Mouse (Mus musculus) embryonic facial prominence, embryonic 14.5 days (tissue): ENCODE data around the gene Tnip1. TPM values are rescaled to one million over a fixed set of nuclear protein-coding genes. Genes with fewer than 3 reads are reported as not detected.

Experiments
- ATAC-seq: fragments of 200-750 bp; cut with Nextera tagmentation; 2 replicates; pipeline ENCODE4 v1.8.0; 2017; ENCODE audit warnings: low read depth, moderate number of reproducible peaks, moderate TSS enrichment
- DNase-seq: peaks from one replicate; pipeline ENCODE4 v3.0.0-alpha.2; 2015; ENCODE audit warnings: low spot score
- H3K27ac ChIP-seq: fragments of 300-500 bp; sonication (generic); replicated peaks from 2 replicates; pipeline ENCODE4 v1.5.1; 2014; ENCODE audit warnings: low read depth, mild to moderate bottlenecking, low read length, moderate library complexity
- H3K27me3 ChIP-seq: fragments of 300-500 bp; sonication (generic); replicated peaks from 2 replicates; pipeline ENCODE4 v1.6.1; 2014; ENCODE audit warnings: low read length; ENCODE audit not compliant: control insufficient read depth, insufficient read depth
- H3K36me3 ChIP-seq: fragments of 300-500 bp; sonication (generic); 2 replicates; pipeline ENCODE4 v1.6.1; 2014; ENCODE audit warnings: low read length, mixed read lengths; ENCODE audit not compliant: control insufficient read depth, insufficient read depth
- H3K4me1 ChIP-seq: fragments of 300-500 bp; sonication (generic); 2 replicates; pipeline ENCODE4 v1.6.1; 2014; ENCODE audit warnings: antibody characterized with exemption, low read length; ENCODE audit not compliant: control insufficient read depth, insufficient read depth
- H3K4me2 ChIP-seq: fragments of 300-500 bp; sonication (generic); 2 replicates; pipeline ENCODE4 v1.6.1; 2014; ENCODE audit warnings: low read depth, mild to moderate bottlenecking, low read length, moderate library complexity, mixed read lengths
- H3K4me3 ChIP-seq: fragments of 300-500 bp; sonication (generic); 2 replicates; pipeline ENCODE4 v1.5.1; 2014; ENCODE audit warnings: low read depth, mild to moderate bottlenecking, low read length
- H3K9ac ChIP-seq: fragments of 300-500 bp; sonication (generic); 2 replicates; pipeline ENCODE4 v1.6.1; 2014; ENCODE audit warnings: low read depth, mild to moderate bottlenecking, low read length, moderate library complexity, mixed read lengths
- H3K9me3 ChIP-seq: fragments of 300-500 bp; sonication (generic); 2 replicates; pipeline ENCODE4 v1.6.1; 2016; ENCODE audit warnings: low read length; ENCODE audit not compliant: control insufficient read depth
- WGBS: fragments of 180-500 bp; shearing (Covaris S2); extraction: QIAGEN DNeasy Blood & Tissue Kit; methylation state at CpG from one replicate; pipeline ENCODE4 v1.1.7; 2014; 5-methylcytosine and 5-hydroxymethylcytosine counted together
- polyA plus RNA-seq: library from polyadenylated mRNA; unstranded; fragments of >200 nt; fragmentation: Nextera tagmentation; extraction: Ambion mirVana; gene quantifications from 2 replicates; pipeline ENCODE4 v1.2.1, GENCODE M21; 2014

The Tnip1 gene
- polyA plus RNA-seq, 1 experiment from 2014 or later = 21.0 TPM

DNA sequence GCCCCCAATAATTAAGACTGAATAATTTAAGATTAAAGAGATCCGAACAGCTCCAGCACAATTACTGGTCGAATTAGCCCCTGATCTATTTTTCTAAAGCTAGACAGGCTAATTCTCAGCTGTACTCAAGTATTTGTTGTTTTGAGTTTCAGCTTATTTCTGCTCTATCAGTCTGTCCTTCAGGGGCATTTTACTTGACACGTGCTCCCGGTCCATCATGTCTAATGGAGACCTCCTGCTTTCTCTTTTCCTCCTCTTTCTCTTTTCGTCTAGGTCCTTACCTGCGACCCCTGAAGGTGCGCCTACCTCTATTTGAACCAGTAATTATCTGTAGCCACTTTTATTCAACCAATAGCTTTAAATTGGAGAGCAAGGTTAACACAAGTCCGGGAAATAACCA is 8.0 kb downstream of the Tnip1 start:
- H3K9ac ChIP-seq = no peak overlapping the region
- DNase-seq (no peak), ATAC-seq (no peak)
- peak overlapping the region; percentile 54 for H3K4me2 ChIP-seq
- no peak overlapping the region for H3K4me3 ChIP-seq
- H3K27ac ChIP-seq = no peak overlapping the region
- no peaks in the 10 kb centered on the region for H3K36me3 ChIP-seq
- no peaks in the 10 kb centered on the region for H3K9me3 ChIP-seq
- H3K27me3 ChIP-seq = no peaks in the 10 kb centered on the region
- WGBS = 76% methylated on average over 8 of the region's 8 CpGs
- 0 out of 2 replicates have a peak, but pooled peaks cover 5% of the 10 kb centered on the region for H3K4me1 ChIP-seq

- Histone ChIP-seq H3K4me1 (0 out of 2 replicates have a peak, but pooled peaks cover 5% of the 10 kb centered on the region), H3K4me2 (peak overlapping the region; percentile 24), H3K27ac (no peak overlapping the region; the same call in 1 of the 2 replicates), H3K27me3 (no peaks in the 10 kb centered on the region), H3K9ac (no peak overlapping the region), H3K4me3 (no peak overlapping the region), H3K36me3 (no peaks in the 10 kb centered on the region), H3K9me3 (no peaks in the 10 kb centered on the region)
- 46% methylated on average over 9 of the region's 9 CpGs for WGBS
- peak; percentile 8 for DNase-seq
- no peak for ATAC-seq
These were observed 8.7 kb downstream of the Tnip1 start for GRCm38 (mm10) chr11:54953993-54954446.

- no peak for ATAC-seq
- no peak overlapping the region for H3K4me3 ChIP-seq
- no peak overlapping the region for H3K4me2 ChIP-seq
- no peak overlapping the region for H3K27ac ChIP-seq
- WGBS = 78% methylated on average over 6 of the region's 6 CpGs
- DNase-seq = no peak
- 0 out of 2 replicates have a peak, but pooled peaks cover 5% of the 10 kb centered on the region for H3K4me1 ChIP-seq
- H3K9ac ChIP-seq = no peak overlapping the region
- H3K9me3 ChIP-seq = no peaks in the 10 kb centered on the region
- no peaks in the 10 kb centered on the region for H3K27me3 ChIP-seq
- no peaks in the 10 kb centered on the region for H3K36me3 ChIP-seq
These were observed 10.1 kb downstream of the Tnip1 start for GRCm38 (mm10) chr11:54952651-54953050.

- H3K4me3 ChIP-seq = no peak overlapping the region
- no peaks in the 10 kb centered on the region for H3K9me3 ChIP-seq
- 0 out of 2 replicates have a peak, but pooled peaks cover 5% of the 10 kb centered on the region for H3K4me1 ChIP-seq
- H3K27ac ChIP-seq = no peak overlapping the region
- no peaks in the 10 kb centered on the region for H3K36me3 ChIP-seq
- no peak for ATAC-seq
- WGBS = 80% methylated on average over 6 of the region's 6 CpGs
- DNase-seq = no peak
- H3K27me3 ChIP-seq = no peaks in the 10 kb centered on the region
- no peak overlapping the region for H3K4me2 ChIP-seq
- H3K9ac ChIP-seq = no peak overlapping the region
These were observed 12.0 kb downstream of the Tnip1 start for GRCm38 (mm10) chr11:54950684-54951083.

DNA sequence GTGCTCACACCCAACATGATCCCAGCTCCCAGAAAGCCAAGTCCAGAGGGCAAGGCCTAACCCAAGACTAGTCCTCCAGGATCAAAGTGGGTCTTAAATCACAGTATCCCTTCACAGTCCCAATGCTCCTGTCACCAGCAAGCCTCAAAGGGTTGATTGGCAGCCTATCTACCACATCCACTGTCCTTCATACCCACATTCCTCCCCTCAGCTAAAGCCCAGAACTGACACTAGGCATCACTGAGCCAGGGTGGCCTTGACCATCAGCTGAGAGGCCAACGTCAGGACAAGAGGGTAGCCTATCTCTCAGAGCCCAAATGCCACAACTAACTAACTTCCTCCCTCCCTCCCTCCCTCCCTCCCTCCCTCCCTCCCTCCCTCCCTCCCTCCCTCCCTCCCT is 13.0 kb downstream of the Tnip1 start:
- ATAC-seq = no peak

GRCm38 (mm10) chr11:54944702-54945101 is 18.0 kb downstream of the Tnip1 start:
- DNase-seq (no peak), ATAC-seq (no peak)
- H3K9me3 ChIP-seq = no peaks in the 10 kb centered on the region
- H3K27ac ChIP-seq = no peak overlapping the region
- H3K27me3 ChIP-seq = no peaks in the 10 kb centered on the region
- H3K36me3 ChIP-seq = no peaks in the 10 kb centered on the region
- no peaks in the 10 kb centered on the region for H3K4me1 ChIP-seq
- WGBS = 78% methylated on average over 3 of the region's 3 CpGs
- no peak overlapping the region for H3K9ac ChIP-seq
- H3K4me2 ChIP-seq = no peak overlapping the region
- no peak overlapping the region for H3K4me3 ChIP-seq

More for the DNA sequence above, 13.0 kb downstream of the Tnip1 start:
- no peak for DNase-seq
- Histone ChIP-seq H3K27me3 (no peaks in the 10 kb centered on the region), H3K4me1 (0 out of 2 replicates have a peak, but pooled peaks cover 5% of the 10 kb centered on the region), H3K9me3 (no peaks in the 10 kb centered on the region), H3K36me3 (no peaks in the 10 kb centered on the region), H3K4me3 (no peak overlapping the region), H3K27ac (no peak overlapping the region), H3K4me2 (no peak overlapping the region), H3K9ac (no peak overlapping the region)
- WGBS = 67% methylated on average over 1 of the region's 1 CpGs

DNA sequence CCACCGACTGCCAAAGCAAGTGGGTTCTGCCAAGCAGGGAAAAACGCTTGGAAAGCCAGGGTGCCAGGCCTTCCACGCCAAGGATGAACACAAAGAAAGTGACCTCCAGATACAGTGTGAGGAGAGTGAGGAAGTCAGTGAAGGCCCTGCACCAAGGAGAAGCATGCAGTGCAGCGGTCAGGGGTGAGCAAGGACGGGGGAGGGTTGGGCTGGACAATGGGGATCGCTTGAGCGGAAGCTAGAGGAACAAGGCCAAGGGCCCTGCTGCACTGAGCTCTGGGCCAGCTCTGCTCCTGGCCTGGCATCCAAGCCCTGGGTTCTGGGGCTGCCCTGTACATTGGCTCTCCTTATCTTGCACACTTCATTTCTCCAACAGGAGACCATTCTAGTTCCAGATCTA is 22.7 kb downstream of the Tnip1 start:
- H3K4me2 ChIP-seq = no peak overlapping the region

GRCm38 (mm10) chr11:54939501-54939900 is 23.2 kb downstream of the Tnip1 start:
- Histone ChIP-seq H3K27ac (no peak overlapping the region), H3K9me3 (no peaks in the 10 kb centered on the region), H3K4me3 (no peak overlapping the region), H3K4me2 (no peak overlapping the region), H3K36me3 (peaks cover 22% of the 10 kb centered on the region; the same call in 1 of the 2 replicates), H3K9ac (no peak overlapping the region), H3K27me3 (no peaks in the 10 kb centered on the region), H3K4me1 (no peaks in the 10 kb centered on the region)
- ATAC-seq (no peak), DNase-seq (no peak)
- 95% methylated on average over 8 of the region's 8 CpGs for WGBS

More for the DNA sequence above, 22.7 kb downstream of the Tnip1 start:
- WGBS = 76% methylated on average over 5 of the region's 7 CpGs
- Histone ChIP-seq H3K36me3 (peaks cover 22% of the 10 kb centered on the region; the same call in 1 of the 2 replicates), H3K4me1 (no peaks in the 10 kb centered on the region), H3K27ac (no peak overlapping the region), H3K9ac (no peak overlapping the region), H3K9me3 (no peaks in the 10 kb centered on the region), H3K4me3 (no peak overlapping the region), H3K27me3 (no peaks in the 10 kb centered on the region)
- no peak for DNase-seq
- ATAC-seq = no peak

- Histone ChIP-seq H3K9me3 (no peaks in the 10 kb centered on the region), H3K27ac (no peak overlapping the region), H3K4me2 (no peak overlapping the region), H3K4me3 (no peak overlapping the region), H3K9ac (no peak overlapping the region), H3K4me1 (no peaks in the 10 kb centered on the region), H3K36me3 (peaks cover 45% of the 10 kb centered on the region), H3K27me3 (no peaks in the 10 kb centered on the region)
- ATAC-seq = no peak
- no peak for DNase-seq
- 98% methylated on average over 3 of the region's 3 CpGs for WGBS
These were observed 26.0 kb downstream of the Tnip1 start for GRCm38 (mm10) chr11:54936771-54937140.
